Mouse (Mus musculus) ES-E14 (cell line): ENCODE measurements around the gene Ciz1.

ENCODE experiments used
- CHD2 ChIP-seq: IDR thresholded peaks from 2 replicates; pipeline ENCODE4 v1.6.1; 2014; ENCODE audit warnings: mild to moderate bottlenecking, low read depth, low read length, inconsistent platforms
- HCFC1 ChIP-seq: IDR thresholded peaks from 2 replicates; pipeline ENCODE4 v1.6.1; 2012; ENCODE audit warnings: low read length, inconsistent platforms, borderline replicate concordance; ENCODE audit not compliant: insufficient read depth
- ZC3H11A ChIP-seq: IDR thresholded peaks from 2 replicates; pipeline ENCODE4 v1.6.1; 2012; ENCODE audit warnings: low read depth, mild to moderate bottlenecking, inconsistent platforms, low read length, borderline replicate concordance
- ZNF384 ChIP-seq: IDR thresholded peaks from 2 replicates; pipeline ENCODE4 v1.6.1; 2012; ENCODE audit warnings: low read depth, low read length, inconsistent platforms

DNA sequence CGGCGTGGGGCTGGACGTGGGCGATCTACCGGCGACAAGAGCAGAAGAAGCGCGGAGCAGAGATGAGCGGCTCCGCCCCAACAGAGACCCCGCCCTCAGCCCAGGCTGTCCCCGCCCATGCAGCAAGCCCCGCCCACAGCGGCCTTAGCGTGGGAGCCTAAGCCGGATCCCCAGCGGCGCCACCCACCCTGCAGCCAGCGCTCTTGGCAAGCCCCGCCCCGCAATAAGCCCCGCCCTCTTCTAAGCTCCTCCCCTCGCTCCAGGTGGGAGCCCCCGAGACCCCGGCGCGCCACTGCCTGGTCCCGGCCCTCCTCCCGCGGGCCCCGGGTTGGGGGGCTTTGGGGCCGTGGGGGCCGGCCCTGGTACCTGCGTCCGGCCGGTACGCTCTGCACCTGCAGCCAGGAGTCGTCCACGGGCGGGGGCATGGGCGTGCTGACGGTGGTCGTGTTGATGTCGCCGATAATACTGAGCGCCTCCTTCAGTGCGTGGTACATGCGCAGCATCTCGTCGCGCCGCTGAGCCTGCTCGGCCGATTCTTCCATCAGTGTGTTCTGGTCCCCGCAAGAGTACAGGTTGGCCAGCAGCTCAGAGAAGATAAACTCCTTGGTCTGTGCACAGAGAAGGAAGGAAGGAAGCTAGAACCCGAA lies 39.7 kb upstream of the Ciz1 start:
- TF ChIP-seq HCFC1 (peak; percentile 33; the same call in 1 of the 2 replicates), ZNF384 (no peak), ZC3H11A (no peak), CHD2 (no peak)
